Mouse (Mus musculus) 3T3-L1 (cell line): Measurements from ENCODE around the gene Xpo6.

Experiments
- DNase-seq: peaks from one replicate; pipeline ENCODE4 v3.0.0-alpha.2; 2015; ENCODE audit warnings: low read depth, low spot score

The Xpo6 gene

DNA sequence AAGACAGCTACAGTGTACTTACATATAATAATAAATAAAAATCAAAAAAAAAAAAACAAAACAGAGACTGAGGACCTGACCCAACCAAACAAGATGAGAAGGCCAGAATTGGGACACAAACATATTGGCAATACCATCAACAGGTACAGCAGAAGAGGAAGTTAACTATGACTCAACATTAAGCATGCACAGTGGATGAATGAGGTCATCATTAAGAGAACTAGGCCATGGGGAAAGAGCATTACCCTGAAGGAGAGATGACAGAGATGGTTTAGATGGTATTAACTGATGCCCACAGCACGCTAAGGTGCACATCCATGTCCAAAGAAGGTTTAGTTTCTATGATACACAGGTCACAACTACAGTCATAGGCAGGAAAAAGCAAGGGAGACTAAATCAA lies 6.1 kb downstream of the Xpo6 start:
- DNase-seq: no peak

DNA sequence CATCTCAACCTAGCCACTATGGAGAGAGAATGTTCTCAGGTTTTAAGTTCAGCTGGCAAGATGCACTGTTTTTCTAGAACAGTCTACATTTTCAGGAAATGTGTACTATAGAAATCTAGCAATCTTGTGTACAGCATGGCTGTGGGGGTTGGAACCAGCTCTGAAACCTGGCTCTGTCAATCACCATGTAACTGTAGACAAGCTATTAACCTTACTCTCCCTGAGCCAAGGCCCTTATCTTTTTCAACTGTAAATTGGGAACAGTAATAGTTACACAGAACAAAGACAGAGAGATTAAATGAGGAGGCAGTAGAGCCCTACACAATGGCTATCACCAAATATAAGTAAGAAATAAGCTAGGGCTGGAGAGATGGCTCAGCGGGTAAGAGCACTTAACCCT lies 8.8 kb downstream of the Xpo6 start:
- DNase-seq: no peak

- no peak for DNase-seq
Measured at GRCm38 (mm10) chr7:126189517-126189916, 10.8 kb downstream of the Xpo6 start.

- no peak for DNase-seq
Measured at GRCm38 (mm10) chr7:126185999-126186398, 14.3 kb downstream of the Xpo6 start.

DNA sequence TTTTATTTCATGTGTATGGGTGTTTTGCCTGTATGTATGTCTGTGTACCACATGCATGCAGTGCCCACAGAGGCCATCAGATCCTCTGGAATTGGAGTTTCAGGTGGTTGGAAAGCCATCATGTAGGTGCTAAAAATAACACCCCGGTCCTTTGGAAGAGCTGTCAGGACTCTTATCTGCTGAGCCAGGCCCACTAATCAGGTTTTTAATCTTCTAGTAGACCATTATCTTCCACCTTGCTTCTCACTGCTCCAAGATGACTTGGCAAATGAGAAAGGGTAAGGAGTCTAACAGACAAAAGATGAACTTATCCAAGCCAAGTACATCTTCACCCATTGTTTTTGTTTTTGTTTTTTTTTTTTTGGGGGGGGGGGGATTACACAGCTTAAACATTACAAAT lies 16.7 kb downstream of the Xpo6 start:
- no peak for DNase-seq

- DNase-seq: no peak
Measured at GRCm38 (mm10) chr7:126181487-126181886, 18.8 kb downstream of the Xpo6 start.

DNA sequence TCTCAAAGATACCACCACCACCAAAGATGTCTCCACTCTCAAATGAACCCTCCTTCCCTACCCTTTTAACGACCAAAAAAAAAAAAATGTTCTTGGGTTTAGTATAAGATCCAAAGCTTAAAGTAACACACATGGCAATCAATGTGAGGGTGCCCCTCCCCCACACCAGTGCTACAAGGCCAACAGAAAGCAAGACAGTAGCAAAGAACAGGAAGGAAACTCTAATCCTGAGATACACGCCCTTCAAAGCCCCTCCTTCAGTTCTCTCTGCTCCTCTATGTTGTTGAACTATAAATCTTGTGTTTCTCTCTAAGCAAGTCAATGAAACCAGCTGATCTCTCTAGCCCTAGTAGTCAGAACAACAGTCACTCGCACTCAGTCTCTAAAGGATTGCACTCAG lies 19.3 kb downstream of the Xpo6 start:
- no peak for DNase-seq

GRCm38 (mm10) chr7:126178804-126179203 lies 21.5 kb downstream of the Xpo6 start:
- no peak for DNase-seq

GRCm38 (mm10) chr7:126175999-126176398 lies 24.3 kb downstream of the Xpo6 start:
- no peak for DNase-seq

- DNase-seq: no peak
Measured at GRCm38 (mm10) chr7:126175456-126175855, 24.8 kb downstream of the Xpo6 start.

GRCm38 (mm10) chr7:126174863-126175262 lies 25.4 kb downstream of the Xpo6 start:
- no peak for DNase-seq

DNA sequence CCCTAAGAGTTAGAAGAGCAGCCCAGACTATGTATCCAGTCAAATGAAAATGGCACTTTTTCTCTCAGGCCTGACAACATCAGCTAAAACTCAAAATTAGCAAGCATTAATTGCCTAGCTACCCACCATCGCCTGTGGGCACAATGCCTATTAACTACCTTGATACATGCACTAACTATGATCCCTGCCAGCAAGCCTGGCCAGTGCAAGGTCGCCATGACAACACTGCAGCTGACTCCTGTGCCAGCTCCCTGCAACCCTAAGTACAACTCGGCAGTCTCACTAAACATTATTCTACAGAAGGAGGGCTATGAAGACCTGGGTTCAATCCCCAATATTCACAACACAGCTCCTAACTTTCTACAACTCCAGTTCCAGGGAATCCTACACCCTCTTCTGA lies 28.3 kb downstream of the Xpo6 start:
- no peak for DNase-seq

GRCm38 (mm10) chr7:126168584-126168983 lies 31.7 kb downstream of the Xpo6 start:
- no peak for DNase-seq

DNA sequence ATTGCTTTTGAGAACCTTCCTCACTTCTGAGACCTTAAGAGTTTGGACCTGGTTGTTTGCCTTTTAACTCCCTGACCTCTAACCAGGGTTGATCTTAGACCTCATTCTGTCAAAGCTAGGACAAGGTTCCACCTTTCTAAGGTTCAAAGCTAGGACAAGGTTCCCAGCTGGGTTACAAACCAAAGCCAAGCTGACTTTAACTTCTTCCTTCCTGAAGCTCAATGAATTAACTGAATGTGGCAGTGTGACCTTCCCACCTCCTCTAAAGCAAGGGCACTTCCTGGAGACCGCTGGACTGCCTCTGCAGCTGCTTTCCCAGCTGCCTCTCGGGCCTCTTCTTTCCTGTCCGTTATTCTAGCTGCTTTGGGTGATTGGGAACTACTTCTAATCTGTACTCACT lies 32.9 kb downstream of the Xpo6 start:
- no peak for DNase-seq

DNA sequence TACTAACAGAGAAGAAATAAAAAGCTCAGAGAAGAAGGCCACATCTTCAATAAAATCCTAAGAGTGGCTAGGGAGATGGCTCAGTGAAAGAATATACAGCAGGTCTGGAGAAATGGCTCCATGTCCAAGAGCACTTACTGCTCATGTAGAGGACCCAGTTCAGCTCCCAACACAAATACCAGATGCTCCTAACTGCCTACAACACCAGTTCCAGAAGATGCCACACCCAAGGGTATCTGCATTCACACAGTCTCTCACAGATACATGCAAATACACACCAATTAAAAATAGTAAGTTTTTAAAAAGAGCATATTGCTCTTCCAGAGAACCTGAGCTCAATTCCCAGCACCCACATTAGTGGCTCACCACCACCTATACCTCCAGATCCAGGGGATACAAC lies 33.7 kb downstream of the Xpo6 start:
- DNase-seq: no peak

- no peak for DNase-seq
Measured at GRCm38 (mm10) chr7:126158238-126158637, 42.1 kb downstream of the Xpo6 start.

- no peak for DNase-seq
Measured at GRCm38 (mm10) chr7:126155746-126156145, 44.6 kb downstream of the Xpo6 start.

- no peak for DNase-seq
Measured at GRCm38 (mm10) chr7:126154731-126155130, 45.6 kb downstream of the Xpo6 start.

- DNase-seq: no peak
Measured at GRCm38 (mm10) chr7:126152324-126152723, 48.0 kb downstream of the Xpo6 start.

GRCm38 (mm10) chr7:126146156-126146555 lies 54.1 kb downstream of the Xpo6 start:
- no peak for DNase-seq

DNA sequence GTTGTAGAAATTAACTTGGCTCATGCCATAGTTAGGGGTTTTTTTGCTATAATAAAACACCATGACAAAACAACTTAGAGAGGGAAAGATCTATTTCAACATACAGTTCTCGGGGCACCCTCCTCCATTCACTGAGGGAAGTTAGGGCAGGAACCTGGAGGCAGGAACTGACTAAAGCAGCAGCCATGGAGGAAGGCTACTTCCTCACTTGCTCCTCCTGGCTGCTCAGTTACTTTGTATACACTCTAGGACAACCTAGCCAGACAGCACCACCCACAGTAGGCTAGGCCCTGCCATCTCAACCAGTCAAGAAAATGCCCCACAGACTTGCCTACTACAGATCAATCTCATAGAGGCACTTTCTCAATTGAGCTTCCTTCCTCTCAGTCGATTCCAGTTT lies 55.9 kb downstream of the Xpo6 start:
- no peak for DNase-seq

- DNase-seq: peak; percentile 14
Measured at GRCm38 (mm10) chr7:126137850-126138249, 62.5 kb downstream of the Xpo6 start.

- DNase-seq: no peak
Measured at GRCm38 (mm10) chr7:126135391-126135790, 64.9 kb downstream of the Xpo6 start.

DNA sequence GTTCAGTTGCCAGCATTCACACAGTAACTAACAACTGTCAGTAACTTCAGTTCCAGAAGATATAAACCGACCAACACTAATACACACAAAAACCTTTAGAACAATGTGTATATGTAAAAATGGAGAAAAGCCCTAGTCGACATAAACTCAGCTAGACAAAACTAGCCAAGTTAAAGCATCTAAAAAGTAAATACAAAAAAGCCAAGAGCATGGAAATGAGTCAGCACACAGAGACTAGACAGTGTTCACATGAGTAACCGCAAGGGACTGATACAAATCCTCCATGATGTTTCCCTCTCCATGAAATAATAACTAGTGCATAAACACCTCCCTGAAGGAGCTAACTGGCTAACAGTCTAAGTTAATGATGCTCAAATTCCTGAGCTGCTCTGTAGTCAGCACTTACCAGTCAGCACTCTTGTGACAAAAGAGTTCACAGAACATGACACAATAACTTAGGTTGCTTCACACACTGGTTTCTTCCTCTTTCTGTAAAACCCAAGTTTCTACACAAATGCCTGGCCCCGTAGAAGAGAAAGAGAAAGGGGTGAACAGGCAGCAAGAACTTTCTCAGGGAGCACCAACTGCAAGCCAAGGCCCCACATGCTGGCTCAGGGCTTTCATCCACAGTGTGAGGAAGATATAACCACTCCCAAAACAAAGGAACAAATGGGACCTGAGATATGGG lies 65.5 kb downstream of the Xpo6 start:
- DNase-seq: no peak
